Mouse (Mus musculus): ENCODE results near the gene Lipa. TPM values are rescaled to one million over a fixed set of nuclear protein-coding genes. Genes with fewer than 3 reads are reported as not detected.
A peak's percentile ranks its signal among the peaks of the same experiment; 100 is the strongest.

Lipa gene
- polyA plus RNA-seq, 2 experiments: 40.9 to 55.0 TPM

DNA sequence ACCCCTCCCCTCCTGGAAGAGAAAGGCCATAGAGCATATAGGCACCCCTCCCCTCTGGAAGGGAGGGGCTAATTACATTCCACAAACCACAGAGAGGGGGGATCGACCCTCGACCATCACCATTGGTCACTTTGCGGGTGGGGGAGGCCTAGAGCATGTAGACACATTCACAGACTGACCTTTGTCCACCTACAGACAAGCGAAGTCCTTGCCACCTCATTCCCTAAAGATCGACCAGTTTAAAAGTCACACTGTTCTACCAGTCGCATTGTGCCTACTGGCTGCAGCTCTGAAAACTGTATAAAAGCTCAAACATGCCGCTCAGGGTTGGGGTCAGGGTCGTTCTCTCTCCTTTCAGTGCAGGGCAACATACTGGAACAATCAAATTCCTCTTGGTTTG, 15.7 kb downstream of the Lipa start:
- Histone ChIP-seq H3K4me3 (replicated peaks; ENCODE audit: low read length) (no peak overlapping the region), H3K9me3 (ENCODE audit: control insufficient read depth, low read length) (no peaks in the 10 kb centered on the region), H3K9ac (ENCODE audit: low read depth, low read length, severe bottlenecking) (no peak overlapping the region), H3K4me2 (replicated peaks; ENCODE audit: low read depth, low read length, severe bottlenecking) (no peak overlapping the region), H3K27me3 (ENCODE audit: control insufficient read depth, insufficient read depth, low read length) (no peaks in the 10 kb centered on the region), H3K27ac (replicated peaks; ENCODE audit: low read depth, low read length) (no peak overlapping the region), H3K36me3 (ENCODE audit: control insufficient read depth, insufficient read depth, low read length) (peaks cover 18% of the 10 kb centered on the region), H3K4me1 (ENCODE audit: control insufficient read depth, insufficient read depth, low read length) (0 out of 2 replicates have a peak, but pooled peaks cover 4% of the 10 kb centered on the region)
- no peak for TF ChIP-seq POLR2A (IDR thresholded peaks at IDR 0.05; ENCODE audit: borderline replicate concordance, extremely low read depth, insufficient read depth, insufficient read length)
- WGBS: 64% methylated on average over 8 of the region's 8 CpGs
- DNase-seq (ENCODE audit: low spot score) (no peak), ATAC-seq (ENCODE audit: low FRiP score, low read depth) (no peak)

DNA sequence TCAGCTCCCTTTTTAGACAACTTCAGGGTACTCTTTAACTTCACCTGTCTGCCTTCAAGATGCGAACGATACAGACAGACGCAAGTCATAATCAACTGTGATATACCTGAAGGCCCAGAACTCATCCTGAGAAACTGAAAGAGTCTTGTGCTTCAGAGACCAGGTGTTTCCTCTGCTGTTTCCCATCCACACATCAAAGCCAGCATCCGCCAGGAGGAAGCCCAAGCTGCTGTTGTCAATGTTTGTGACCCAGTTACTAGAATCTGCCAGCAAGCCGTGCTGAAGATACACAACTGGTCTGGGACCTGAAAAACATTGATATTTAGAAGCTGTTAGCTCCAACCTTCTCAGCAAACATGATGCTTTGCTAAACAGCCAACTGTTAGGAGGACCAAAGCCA, 16.6 kb downstream of the Lipa start:
- no peak overlapping the region for H3K27ac ChIP-seq (replicated peaks; ENCODE audit: low read depth, low read length)
- no peaks in the 10 kb centered on the region for H3K27me3 ChIP-seq (ENCODE audit: control insufficient read depth, insufficient read depth, low read length)
- 0 out of 2 replicates have a peak, but pooled peaks cover 4% of the 10 kb centered on the region for H3K4me1 ChIP-seq (ENCODE audit: control insufficient read depth, insufficient read depth, low read length)
- H3K9me3 ChIP-seq (ENCODE audit: control insufficient read depth, low read length): no peaks in the 10 kb centered on the region
- no peak overlapping the region for H3K4me2 ChIP-seq (replicated peaks; ENCODE audit: low read depth, low read length, severe bottlenecking)
- no peak overlapping the region for H3K9ac ChIP-seq (ENCODE audit: low read depth, low read length, severe bottlenecking)
- DNase-seq (ENCODE audit: low spot score) (no peak), ATAC-seq (ENCODE audit: low FRiP score, low read depth) (no peak)
- no peak for TF ChIP-seq POLR2A (IDR thresholded peaks at IDR 0.05; ENCODE audit: borderline replicate concordance, extremely low read depth, insufficient read depth, insufficient read length)
- WGBS: 70% methylated on average over 5 of the region's 5 CpGs
- peaks cover 26% of the 10 kb centered on the region for H3K36me3 ChIP-seq (ENCODE audit: control insufficient read depth, insufficient read depth, low read length)
- H3K4me3 ChIP-seq (replicated peaks; ENCODE audit: low read length): no peak overlapping the region

DNA sequence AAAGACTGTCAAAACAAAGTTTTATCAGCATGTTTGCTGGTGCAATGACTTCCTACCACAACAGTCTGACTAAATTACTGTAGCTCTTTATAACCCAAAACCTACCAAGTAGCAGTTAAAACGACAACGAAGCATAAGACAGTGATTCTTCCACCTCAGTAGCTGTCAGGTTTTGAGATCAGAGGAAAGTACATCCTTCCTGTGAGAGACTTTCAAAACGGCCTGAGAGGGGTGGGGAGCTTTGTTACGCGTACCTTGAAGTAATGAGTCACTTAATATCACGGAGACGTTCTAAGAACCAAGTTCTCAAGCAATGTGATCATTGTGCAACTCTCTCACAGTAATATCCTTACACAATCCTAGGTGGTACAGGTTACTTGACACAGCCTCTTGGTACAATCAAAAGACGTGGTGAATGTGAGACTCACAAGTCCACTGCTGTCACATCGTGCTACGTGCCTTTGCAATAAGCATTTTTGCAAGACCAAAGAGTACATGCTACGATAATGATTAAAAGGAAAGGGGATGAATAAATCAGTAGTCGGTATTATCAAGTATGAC, 22.0 kb downstream of the Lipa start:
- no peak for TF ChIP-seq POLR2A (IDR thresholded peaks at IDR 0.05; ENCODE audit: borderline replicate concordance, extremely low read depth, insufficient read depth, insufficient read length)
- H3K4me1 ChIP-seq (ENCODE audit: control insufficient read depth, insufficient read depth, low read length): no peaks in the 10 kb centered on the region
- DNase-seq (ENCODE audit: low spot score): no peak
- no peaks in the 10 kb centered on the region for H3K9me3 ChIP-seq (ENCODE audit: control insufficient read depth, low read length)
- peaks cover 37% of the 10 kb centered on the region for H3K36me3 ChIP-seq (ENCODE audit: control insufficient read depth, insufficient read depth, low read length)
- H3K27me3 ChIP-seq (ENCODE audit: control insufficient read depth, insufficient read depth, low read length): no peaks in the 10 kb centered on the region
- no peak overlapping the region for H3K4me2 ChIP-seq (replicated peaks; ENCODE audit: low read depth, low read length, severe bottlenecking)
- no peak for ATAC-seq (ENCODE audit: low FRiP score, low read depth)
- H3K27ac ChIP-seq (replicated peaks; ENCODE audit: low read depth, low read length): no peak overlapping the region
- no peak overlapping the region for H3K4me3 ChIP-seq (replicated peaks; ENCODE audit: low read length)
- no peak overlapping the region for H3K9ac ChIP-seq (ENCODE audit: low read depth, low read length, severe bottlenecking)
- 87% methylated on average over 12 of the region's 12 CpGs for WGBS

DNA sequence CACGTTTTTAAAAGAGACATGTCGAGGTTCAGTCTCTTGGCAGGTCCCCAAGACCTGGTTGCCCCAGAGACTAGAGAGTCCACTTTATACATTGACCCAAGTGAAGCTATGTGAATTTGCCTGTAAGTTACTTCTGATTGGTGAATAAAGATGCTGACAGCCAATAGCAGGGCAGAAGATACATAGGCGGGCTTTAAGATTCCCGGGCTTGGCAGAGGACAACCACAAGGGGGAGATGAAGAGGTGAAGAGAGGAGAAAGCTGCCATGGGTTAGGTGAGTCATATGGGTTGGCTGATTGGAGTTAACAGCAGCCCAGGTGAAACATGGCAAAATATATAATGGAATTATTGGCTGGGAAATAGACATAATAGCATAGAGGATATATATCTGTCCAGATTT, 26.5 kb downstream of the Lipa start:
- TF ChIP-seq POLR2A (IDR thresholded peaks at IDR 0.05; ENCODE audit: borderline replicate concordance, extremely low read depth, insufficient read depth, insufficient read length): no peak
- DNase-seq (ENCODE audit: low spot score): peak; percentile 33
- H3K36me3 ChIP-seq (ENCODE audit: control insufficient read depth, insufficient read depth, low read length): peaks cover 24% of the 10 kb centered on the region
- no peak overlapping the region for H3K27ac ChIP-seq (replicated peaks; ENCODE audit: low read depth, low read length)
- no peaks in the 10 kb centered on the region for H3K9me3 ChIP-seq (ENCODE audit: control insufficient read depth, low read length)
- H3K4me2 ChIP-seq (replicated peaks; ENCODE audit: low read depth, low read length, severe bottlenecking): no peak overlapping the region
- no peak overlapping the region for H3K4me3 ChIP-seq (replicated peaks; ENCODE audit: low read length)
- no peaks in the 10 kb centered on the region for H3K27me3 ChIP-seq (ENCODE audit: control insufficient read depth, insufficient read depth, low read length)
- no peak overlapping the region for H3K9ac ChIP-seq (ENCODE audit: low read depth, low read length, severe bottlenecking)
- 44% methylated on average over 4 of the region's 4 CpGs for WGBS
- H3K4me1 ChIP-seq (ENCODE audit: control insufficient read depth, insufficient read depth, low read length): no peaks in the 10 kb centered on the region
- ATAC-seq (ENCODE audit: low FRiP score, low read depth): no peak; the same call in 1 of the 2 replicates

DNA sequence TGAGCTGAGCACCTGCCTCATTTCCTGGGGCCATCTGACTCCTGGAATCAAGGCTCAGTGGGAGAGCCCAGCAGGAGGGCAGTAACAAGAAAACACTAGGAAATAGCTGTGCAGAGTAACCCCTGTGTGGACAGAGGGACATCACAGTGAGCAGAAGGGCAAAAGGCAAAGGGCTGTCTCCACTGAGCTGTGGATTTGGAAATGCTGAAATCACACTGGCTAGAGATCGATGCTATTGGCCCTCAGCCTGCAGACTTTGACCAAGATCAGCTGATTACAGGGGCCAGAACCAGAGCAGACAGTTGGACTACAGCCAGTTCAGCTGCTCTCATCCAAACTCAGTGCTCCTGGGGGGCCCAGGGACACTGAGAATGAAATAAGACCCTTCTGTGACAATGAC, 30.9 kb downstream of the Lipa start:
- TF ChIP-seq POLR2A (IDR thresholded peaks at IDR 0.05; ENCODE audit: borderline replicate concordance, extremely low read depth, insufficient read depth, insufficient read length): no peak
- WGBS: 76% methylated on average over 1 of the region's 1 CpGs
- no peak overlapping the region for H3K4me2 ChIP-seq (replicated peaks; ENCODE audit: low read depth, low read length, severe bottlenecking)
- H3K27me3 ChIP-seq (ENCODE audit: control insufficient read depth, insufficient read depth, low read length): no peaks in the 10 kb centered on the region
- H3K4me3 ChIP-seq (replicated peaks; ENCODE audit: low read length): no peak overlapping the region
- H3K27ac ChIP-seq (replicated peaks; ENCODE audit: low read depth, low read length): no peak overlapping the region
- DNase-seq (ENCODE audit: low spot score): no peak
- peaks cover 34% of the 10 kb centered on the region for H3K36me3 ChIP-seq (ENCODE audit: control insufficient read depth, insufficient read depth, low read length)
- no peak for ATAC-seq (ENCODE audit: low FRiP score, low read depth)
- no peaks in the 10 kb centered on the region for H3K4me1 ChIP-seq (ENCODE audit: control insufficient read depth, insufficient read depth, low read length)
- H3K9me3 ChIP-seq (ENCODE audit: control insufficient read depth, low read length): no peaks in the 10 kb centered on the region
- H3K9ac ChIP-seq (ENCODE audit: low read depth, low read length, severe bottlenecking): no peak overlapping the region

DNA sequence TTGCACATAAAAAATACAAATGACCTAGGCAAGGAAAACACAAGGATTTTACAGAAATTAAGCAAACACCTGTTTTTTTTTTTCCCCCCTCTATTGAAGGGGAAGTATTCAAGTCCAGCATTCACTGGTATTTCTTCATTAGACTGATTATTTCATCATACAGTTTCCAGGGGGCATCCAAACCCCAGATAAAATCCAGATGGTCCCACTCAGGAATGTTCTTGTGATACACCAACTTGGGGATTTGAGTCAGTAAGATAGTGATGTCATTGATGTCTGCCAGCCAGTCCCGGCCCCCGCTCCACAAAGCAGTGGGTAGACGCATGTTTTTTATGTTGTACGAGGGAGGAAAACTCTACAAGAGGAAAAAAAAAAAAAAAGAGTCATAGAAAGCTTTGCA, 33.4 kb downstream of the Lipa start:
- peaks cover 19% of the 10 kb centered on the region for H3K36me3 ChIP-seq (ENCODE audit: control insufficient read depth, insufficient read depth, low read length)
- H3K9me3 ChIP-seq (ENCODE audit: control insufficient read depth, low read length): no peaks in the 10 kb centered on the region
- no peaks in the 10 kb centered on the region for H3K27me3 ChIP-seq (ENCODE audit: control insufficient read depth, insufficient read depth, low read length)
- no peak for TF ChIP-seq POLR2A (IDR thresholded peaks at IDR 0.05; ENCODE audit: borderline replicate concordance, extremely low read depth, insufficient read depth, insufficient read length)
- WGBS: 81% methylated on average over 4 of the region's 4 CpGs
- no peak overlapping the region for H3K27ac ChIP-seq (replicated peaks; ENCODE audit: low read depth, low read length)
- no peak for ATAC-seq (ENCODE audit: low FRiP score, low read depth)
- no peak overlapping the region for H3K4me2 ChIP-seq (replicated peaks; ENCODE audit: low read depth, low read length, severe bottlenecking)
- no peak overlapping the region for H3K9ac ChIP-seq (ENCODE audit: low read depth, low read length, severe bottlenecking)
- no peak for DNase-seq (ENCODE audit: low spot score)
- H3K4me1 ChIP-seq (ENCODE audit: control insufficient read depth, insufficient read depth, low read length): no peaks in the 10 kb centered on the region
- no peak overlapping the region for H3K4me3 ChIP-seq (replicated peaks; ENCODE audit: low read length)
